Mouse (Mus musculus): Measurements from ENCODE around the gene Dnah5.
"Not testable (repeated sequence)": the region's sequence is repeated elsewhere in the genome, so short reads cannot be mapped to it uniquely, and the experiment has no call there.

The Dnah5 gene

GRCm38 (mm10) chr15:28307131-28307530, 103.6 kb downstream of the Dnah5 start:
- no peak for DNase-seq (ENCODE audit: low spot score in 2 of 2)

- DNase-seq (ENCODE audit: low spot score in 2 of 2): no peak
These were observed 104.3 kb downstream of the Dnah5 start for GRCm38 (mm10) chr15:28307884-28308283.

GRCm38 (mm10) chr15:28310516-28310915, 107.0 kb downstream of the Dnah5 start:
- DNase-seq (ENCODE audit: low spot score in 2 of 2): no peak

- no peak for DNase-seq (ENCODE audit: low spot score in 2 of 2)
These were observed 109.9 kb downstream of the Dnah5 start for GRCm38 (mm10) chr15:28313451-28313850.

GRCm38 (mm10) chr15:28315812-28316528, 112.4 kb downstream of the Dnah5 start:
- DNase-seq (ENCODE audit: low spot score in 2 of 2): no peak

GRCm38 (mm10) chr15:28322533-28322932, 119.0 kb downstream of the Dnah5 start:
- no peak for DNase-seq (ENCODE audit: low spot score in 2 of 2)

- no peak for DNase-seq (ENCODE audit: low spot score in 2 of 2)
These were observed 123.4 kb downstream of the Dnah5 start for GRCm38 (mm10) chr15:28326985-28327384.

GRCm38 (mm10) chr15:28327441-28327840, 123.9 kb downstream of the Dnah5 start:
- no peak for DNase-seq (ENCODE audit: low spot score in 2 of 2)

- no peak for DNase-seq (ENCODE audit: low spot score in 2 of 2)
These were observed 137.6 kb downstream of the Dnah5 start for GRCm38 (mm10) chr15:28341151-28341550.

GRCm38 (mm10) chr15:28367561-28367960, 164.0 kb downstream of the Dnah5 start:
- no peak for DNase-seq (ENCODE audit: low spot score in 2 of 2)

- no peak for DNase-seq (ENCODE audit: low spot score in 2 of 2)
These were observed 166.9 kb downstream of the Dnah5 start for GRCm38 (mm10) chr15:28370431-28370830.

GRCm38 (mm10) chr15:28371506-28371905, 168.0 kb downstream of the Dnah5 start:
- DNase-seq (ENCODE audit: low spot score in 2 of 2): no peak

- DNase-seq (ENCODE audit: low spot score in 2 of 2): no peak
These were observed 170.8 kb downstream of the Dnah5 start for GRCm38 (mm10) chr15:28374394-28374793.

GRCm38 (mm10) chr15:28380909-28381308, 177.4 kb downstream of the Dnah5 start:
- no peak for DNase-seq (ENCODE audit: low spot score in 2 of 2)

GRCm38 (mm10) chr15:28393723-28394122, 190.2 kb downstream of the Dnah5 start:
- DNase-seq (ENCODE audit: low spot score in 2 of 2): not testable (repeated sequence)

GRCm38 (mm10) chr15:28395481-28395880, 191.9 kb downstream of the Dnah5 start:
- DNase-seq (ENCODE audit: low spot score in 2 of 2): no peak

- no peak for DNase-seq (ENCODE audit: low spot score in 2 of 2)
These were observed 194.9 kb downstream of the Dnah5 start for GRCm38 (mm10) chr15:28398472-28398871.

GRCm38 (mm10) chr15:28399258-28399657, 195.7 kb downstream of the Dnah5 start:
- DNase-seq (ENCODE audit: low spot score in 2 of 2): no peak

GRCm38 (mm10) chr15:28404630-28405029, 201.1 kb downstream of the Dnah5 start:
- no peak for DNase-seq (ENCODE audit: low spot score in 2 of 2)

GRCm38 (mm10) chr15:28405136-28405535, 201.6 kb downstream of the Dnah5 start:
- DNase-seq (ENCODE audit: low spot score in 2 of 2): no peak

GRCm38 (mm10) chr15:28439702-28440101, 236.2 kb downstream of the Dnah5 start:
- DNase-seq (ENCODE audit: low spot score in 2 of 2): no peak

GRCm38 (mm10) chr15:28444494-28444893, 240.9 kb downstream of the Dnah5 start:
- no peak for DNase-seq (ENCODE audit: low spot score in 2 of 2)

GRCm38 (mm10) chr15:28461091-28461778, 257.7 kb downstream of the Dnah5 start:
- not testable (repeated sequence) for DNase-seq (ENCODE audit: low spot score in 2 of 2)

Measured in spleen, postnatal 14 days (tissue).